Mouse (Mus musculus): Measurements from ENCODE around the gene Auts2.

- TF ChIP-seq CTCF (IDR thresholded peaks at IDR 0.05; ENCODE audit: low read depth) = no peak
- no peak for TF ChIP-seq EP300 (IDR thresholded peaks at IDR 0.05; ENCODE audit: low read depth)
Measured at GRCm38 (mm10) chr5:131606786-131607185, 936.4 kb downstream of the Auts2 start.
